Mouse (Mus musculus) small intestine, adult 2 months (tissue): ENCODE data around the gene Zfp273. TPM values are rescaled to one million over a fixed set of nuclear protein-coding genes. Genes with fewer than 3 reads are reported as not detected.
"Not testable (repeated sequence)": the region's sequence is repeated elsewhere in the genome, so short reads cannot be mapped to it uniquely, and the experiment has no call there.

Source experiments
- H3K27ac ChIP-seq: fragments of 200-500 bp; 2 replicates; pipeline ENCODE4 v1.5.1; 2012; ENCODE audit warnings: low read depth, low read length, control low read depth, inconsistent platforms; ENCODE audit not compliant: insufficient read depth
- H3K27me3 ChIP-seq: fragments of 200-500 bp; 2 replicates; pipeline ENCODE4 v1.6.1; 2012; ENCODE audit warnings: mild to moderate bottlenecking, moderate library complexity, low read length, inconsistent platforms; ENCODE audit not compliant: control insufficient read depth, insufficient read depth
- H3K36me3 ChIP-seq: fragments of 200-500 bp; 2 replicates; pipeline ENCODE4 v1.6.1; 2012; ENCODE audit warnings: mild to moderate bottlenecking, low read length, control low read depth, inconsistent platforms; ENCODE audit not compliant: control insufficient read depth, insufficient read depth
- H3K4me1 ChIP-seq: fragments of 200-500 bp; 2 replicates; pipeline ENCODE4 v1.6.1; 2012; ENCODE audit warnings: low read length, inconsistent platforms, mixed read lengths; ENCODE audit not compliant: control insufficient read depth, insufficient read depth, insufficient read length
- H3K4me3 ChIP-seq: fragments of 200-500 bp; 2 replicates; pipeline ENCODE4 v1.5.1; 2012; ENCODE audit warnings: low read depth, mild to moderate bottlenecking, control low read depth, inconsistent platforms, low read length, moderate library complexity
- CTCF ChIP-seq: fragments of 200-500 bp; IDR thresholded peaks from 2 replicates; pipeline ENCODE4 v1.5.1; 2012; ENCODE audit warnings: low read depth, mild to moderate bottlenecking, control low read depth, inconsistent platforms, low read length, moderate library complexity, mixed read lengths; ENCODE audit not compliant: insufficient replicate concordance, insufficient read length; ENCODE audit errors: extremely low read depth
- POLR2A ChIP-seq: fragments of 200-500 bp; IDR thresholded peaks from 2 replicates; pipeline ENCODE4 v1.6.1; 2012; ENCODE audit warnings: low read depth, mild to moderate bottlenecking, control low read depth, inconsistent platforms, low read length, moderate library complexity
- WGBS: fragments of 180-500 bp; shearing (Covaris S2); methylation state at CpG from one replicate; pipeline ENCODE4 v1.1.7; 2018; 5-methylcytosine and 5-hydroxymethylcytosine counted together
- polyA plus RNA-seq: library from polyadenylated mRNA; depleted of rRNA; stranded (reverse); fragments of >200 nt; gene quantifications from 2 replicates; pipeline ENCODE4 v1.2.3, GENCODE M21; 2012

Zfp273 gene
- polyA plus RNA-seq, 1 experiment: 0.19 TPM

DNA sequence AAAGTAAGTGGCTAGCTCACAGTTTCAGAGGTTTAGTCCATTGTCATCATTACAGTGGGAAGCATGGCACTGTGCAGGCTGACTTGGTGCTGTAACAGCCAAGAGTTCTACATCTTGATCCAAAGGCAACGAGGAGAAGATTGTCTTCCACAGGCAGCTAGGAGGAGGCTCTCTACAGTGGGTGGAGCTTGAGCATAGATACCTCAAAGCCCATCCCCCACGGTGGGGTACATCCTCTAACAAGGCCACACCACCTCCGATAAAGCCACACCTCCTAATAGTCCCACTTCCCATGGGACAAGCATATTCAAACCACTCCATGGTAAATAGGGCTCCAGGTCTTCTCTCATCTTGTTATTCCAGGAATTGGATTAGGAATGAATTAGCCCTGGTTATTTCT is 36.8 kb downstream of the Zfp273 start:
- Histone ChIP-seq H3K4me3 (no peak overlapping the region), H3K4me1 (no peaks in the 10 kb centered on the region), H3K36me3 (no peaks in the 10 kb centered on the region), H3K27ac (no peak overlapping the region), H3K27me3 (no peaks in the 10 kb centered on the region)
- WGBS: 66% methylated on average over 3 of the region's 3 CpGs
- TF ChIP-seq POLR2A (no peak), CTCF (no peak)

DNA sequence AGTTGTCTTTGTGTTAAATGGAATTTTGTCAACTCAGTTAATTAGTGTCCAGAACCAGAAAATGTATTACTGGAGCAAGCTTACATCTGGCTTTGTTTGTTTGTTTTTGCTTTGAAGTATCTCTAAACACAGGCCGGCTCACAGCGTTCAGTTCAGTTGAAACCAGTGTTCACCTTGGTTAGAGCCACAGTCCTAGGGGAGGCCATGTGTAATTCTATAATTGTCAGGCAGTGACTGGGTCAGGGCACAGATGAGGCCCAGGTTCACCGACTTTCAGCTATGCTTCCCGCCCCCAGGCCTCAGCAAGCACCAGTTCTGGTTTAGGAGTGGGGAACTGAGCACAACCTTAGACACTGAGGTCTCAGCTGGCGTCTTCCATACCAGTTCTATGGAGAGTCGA is 39.6 kb downstream of the Zfp273 start:
- no peaks in the 10 kb centered on the region for H3K36me3 ChIP-seq
- no peaks in the 10 kb centered on the region for H3K4me1 ChIP-seq
- no peak overlapping the region for H3K27ac ChIP-seq
- TF ChIP-seq POLR2A (no peak), CTCF (no peak)
- H3K4me3 ChIP-seq: no peak overlapping the region
- WGBS: 74% methylated on average over 6 of the region's 6 CpGs
- H3K27me3 ChIP-seq: no peaks in the 10 kb centered on the region

DNA sequence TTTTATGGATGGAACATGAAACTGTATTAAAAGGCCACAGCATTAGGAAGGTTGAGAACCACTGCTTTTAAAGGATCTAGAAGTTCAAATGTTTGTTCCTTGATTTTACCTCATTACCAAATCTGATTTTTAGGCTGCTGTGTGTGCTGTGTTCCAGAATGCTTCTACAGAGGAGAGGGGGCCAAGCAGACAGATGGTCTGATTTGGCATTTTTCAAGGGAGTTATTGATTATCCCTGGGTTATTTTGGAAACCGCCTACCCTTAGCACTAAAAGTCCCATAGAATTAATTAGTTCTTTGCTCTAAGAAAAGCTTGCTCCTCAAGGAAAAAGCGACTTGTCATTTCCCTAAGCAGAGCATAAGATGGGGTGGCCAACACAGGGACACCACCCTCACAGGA is 40.4 kb downstream of the Zfp273 start:
- Histone ChIP-seq H3K27me3 (no peaks in the 10 kb centered on the region), H3K36me3 (no peaks in the 10 kb centered on the region), H3K4me1 (no peaks in the 10 kb centered on the region), H3K4me3 (no peak overlapping the region), H3K27ac (no peak overlapping the region)
- TF ChIP-seq POLR2A: no peak
- no peak for TF ChIP-seq CTCF
- WGBS: 87% methylated on average over 2 of the region's 2 CpGs

DNA sequence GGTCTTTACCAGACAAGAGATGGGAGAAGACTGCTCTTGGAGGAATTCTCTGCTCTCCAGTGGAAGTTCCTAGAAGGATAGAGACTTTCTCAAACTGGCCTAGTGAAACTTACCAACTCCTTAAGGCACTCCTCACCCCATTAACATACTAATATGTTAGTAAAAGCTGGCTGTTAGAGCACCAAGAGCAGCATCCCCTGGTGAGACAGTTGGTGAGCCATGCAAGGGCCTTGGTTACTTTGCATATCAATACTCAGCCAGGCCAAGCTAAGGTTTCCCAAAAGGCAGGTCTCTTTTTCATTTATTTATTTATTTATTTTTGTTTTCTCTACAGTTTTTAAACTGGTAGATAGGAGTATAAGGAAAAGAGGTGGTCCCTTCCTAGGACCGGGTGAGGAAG is 43.8 kb downstream of the Zfp273 start:
- 19% methylated on average over 1 of the region's 1 CpGs for WGBS
- TF ChIP-seq POLR2A (no peak), CTCF (no peak)
- no peak overlapping the region for H3K4me3 ChIP-seq

DNA sequence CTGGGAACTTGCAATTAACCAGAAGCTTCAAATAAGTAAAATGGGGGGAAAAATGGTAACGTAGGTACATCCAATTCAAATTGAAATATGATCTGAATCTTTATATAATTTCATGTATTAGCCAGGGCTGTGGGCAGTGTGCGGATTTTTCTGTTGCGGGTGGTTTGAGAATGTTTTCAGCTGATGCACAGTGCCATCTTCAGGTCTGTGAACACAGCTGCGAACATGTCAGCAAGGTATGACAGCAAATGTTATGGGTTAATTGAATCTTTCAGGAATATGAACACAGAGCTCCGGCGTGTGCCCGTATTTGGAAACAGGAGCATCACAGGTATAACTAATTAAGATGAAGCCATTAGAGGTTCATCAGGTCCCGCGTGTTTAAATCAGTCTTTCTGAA is 49.0 kb downstream of the Zfp273 start:
- H3K27ac ChIP-seq: no peak overlapping the region
- H3K27me3 ChIP-seq: no peaks in the 10 kb centered on the region
- TF ChIP-seq CTCF: no peak
- no peak for TF ChIP-seq POLR2A
- 81% methylated on average over 9 of the region's 9 CpGs for WGBS
- H3K4me1 ChIP-seq: no peaks in the 10 kb centered on the region
- H3K4me3 ChIP-seq: no peak overlapping the region
- H3K36me3 ChIP-seq: no peaks in the 10 kb centered on the region

More for the DNA sequence above, 43.8 kb downstream of the Zfp273 start:
- no peaks in the 10 kb centered on the region for H3K4me1 ChIP-seq
- H3K36me3 ChIP-seq: no peaks in the 10 kb centered on the region
- no peak overlapping the region for H3K27ac ChIP-seq
- H3K27me3 ChIP-seq: no peaks in the 10 kb centered on the region

DNA sequence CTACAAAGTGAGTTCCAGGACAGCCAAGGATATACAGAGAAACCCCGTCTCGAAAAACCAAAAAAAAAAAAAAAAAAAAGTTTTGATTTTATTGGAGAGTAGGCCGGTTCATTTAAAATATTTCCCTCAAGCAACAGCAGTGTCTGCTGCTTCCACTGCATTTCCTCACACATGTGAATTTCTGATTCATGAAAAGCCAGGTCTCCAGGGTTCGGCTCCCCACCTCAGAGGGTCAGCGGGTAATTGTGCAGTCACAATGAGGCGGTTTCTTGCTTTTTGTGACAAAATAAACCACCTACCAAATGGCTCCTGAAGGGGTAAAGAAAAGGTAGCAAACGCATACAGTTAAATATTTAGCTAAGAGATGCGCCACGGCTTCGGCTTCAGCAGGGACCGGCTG is 49.5 kb downstream of the Zfp273 start, which contains the start of gene BC048507:
Gene BC048507 (plus strand): TSS at position 301 of the 400 bp plus-strand sequence.
- Histone ChIP-seq H3K36me3 (no peaks in the 10 kb centered on the region), H3K4me3 (no peak within 1 kb of the TSS), H3K4me1 (no peaks in the 10 kb centered on the region), H3K27ac (no peak within 1 kb of the TSS), H3K27me3 (no peaks in the 10 kb centered on the region)
- TF ChIP-seq CTCF (no peak), POLR2A (no peak)
- WGBS: 78% methylated on average over 11 of the region's 11 CpGs

DNA sequence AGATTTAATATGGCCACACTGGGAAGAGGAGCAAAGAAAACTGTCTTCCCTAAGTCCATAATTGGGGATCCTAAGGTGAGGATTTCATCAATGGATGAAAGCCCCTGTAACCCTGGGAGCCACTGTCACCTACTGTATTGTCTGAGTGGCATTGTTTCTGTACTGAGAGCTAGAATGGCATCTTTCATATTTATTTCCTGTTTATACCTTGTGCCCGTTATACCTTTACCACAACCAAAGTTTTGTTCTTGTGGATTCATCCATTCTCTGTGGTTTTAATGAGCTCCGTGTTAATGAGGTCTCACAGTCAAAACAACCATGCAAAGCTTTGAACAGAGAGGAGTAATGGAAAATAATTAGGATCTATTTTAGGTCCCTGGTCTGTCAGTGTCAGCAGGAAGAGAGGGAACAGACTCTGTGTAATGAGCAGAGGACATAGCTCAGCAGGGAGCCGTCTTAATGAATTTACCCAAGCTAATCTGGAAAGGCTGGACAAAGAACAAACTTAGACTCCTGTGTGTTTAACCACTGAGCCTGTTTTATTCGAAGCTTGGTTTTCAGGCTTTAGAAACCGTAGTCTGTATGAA is 51.3 kb downstream of the Zfp273 start:
- TF ChIP-seq POLR2A (no peak), CTCF (no peak)
- 57% methylated on average over 5 of the region's 5 CpGs for WGBS

DNA sequence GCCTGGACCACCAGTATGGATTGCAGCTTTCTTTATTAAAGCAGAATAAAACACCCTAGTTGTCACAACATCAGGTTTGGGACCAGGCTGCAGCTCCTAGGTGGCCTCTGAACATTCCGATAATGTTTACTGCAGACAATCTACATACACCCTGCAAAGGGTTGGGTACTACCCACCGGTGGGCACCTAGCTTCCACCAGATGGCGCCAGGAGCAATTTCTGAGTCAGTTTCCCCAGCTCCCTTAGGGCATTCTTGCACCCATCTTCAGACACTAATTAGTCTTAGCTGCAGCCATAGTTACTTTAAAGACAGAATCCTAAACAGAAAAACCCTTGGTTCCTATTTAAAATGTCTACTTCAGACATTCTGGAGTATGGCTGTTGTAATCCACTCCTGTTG is 54.4 kb downstream of the Zfp273 start:
- Histone ChIP-seq H3K27me3 (no peaks in the 10 kb centered on the region), H3K4me3 (no peak overlapping the region), H3K36me3 (no peaks in the 10 kb centered on the region), H3K4me1 (no peaks in the 10 kb centered on the region), H3K27ac (no peak overlapping the region)
- 31% methylated on average over 3 of the region's 3 CpGs for WGBS
- no peak for TF ChIP-seq POLR2A
- TF ChIP-seq CTCF: no peak

More for the DNA sequence above, 51.3 kb downstream of the Zfp273 start:
- Histone ChIP-seq H3K27ac (no peak overlapping the region), H3K27me3 (no peaks in the 10 kb centered on the region), H3K4me1 (no peaks in the 10 kb centered on the region), H3K36me3 (no peaks in the 10 kb centered on the region), H3K4me3 (no peak overlapping the region)

DNA sequence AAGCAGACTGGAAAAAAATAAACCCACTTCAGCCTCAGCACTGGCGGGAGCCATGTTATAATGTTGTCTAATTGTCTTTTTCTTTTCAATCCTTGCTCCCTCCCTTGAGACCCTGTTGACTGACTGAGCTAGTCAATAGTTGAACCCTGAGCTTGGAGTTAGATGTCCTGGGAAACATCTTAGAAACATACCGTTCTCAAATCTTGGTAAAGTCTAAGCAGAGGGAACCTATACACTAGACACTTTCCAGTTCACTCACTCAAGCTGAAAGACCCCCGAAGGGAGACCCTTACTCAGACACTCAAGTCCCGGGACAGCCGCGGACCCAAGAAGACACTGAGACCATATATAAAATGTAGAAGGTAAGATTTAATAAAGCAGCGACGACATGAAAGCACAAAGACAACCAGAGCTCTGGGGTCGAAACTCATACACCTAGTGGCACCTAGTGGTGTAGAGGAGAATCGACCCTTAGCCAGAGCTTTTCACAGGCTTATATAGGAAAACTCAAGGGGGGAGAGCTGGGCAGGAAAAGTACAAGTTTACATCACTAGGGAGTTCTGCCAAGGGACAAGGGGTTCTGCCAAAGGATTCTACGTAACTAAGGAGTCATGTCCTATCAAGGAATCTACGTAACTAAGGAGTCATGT is 62.6 kb downstream of the Zfp273 start:
- not testable (repeated sequence) for H3K27ac ChIP-seq, H3K36me3 ChIP-seq, H3K4me1 ChIP-seq, H3K4me3 ChIP-seq, H3K27me3 ChIP-seq
- WGBS: 42% methylated on average over 7 of the region's 12 CpGs
